Mouse (Mus musculus) neural tube, embryonic 10.5 days (tissue): ENCODE data around the gene Rnf183.

Experiments
- DNase-seq: peaks from one replicate; pipeline ENCODE4 v3.0.0-alpha.2; 2017; ENCODE audit warnings: low spot score; ENCODE audit errors: extremely low spot score

The Rnf183 gene

GRCm38 (mm10) chr4:62383752-62384151, 51.3 kb downstream of the Rnf183 start:
- no peak for DNase-seq

GRCm38 (mm10) chr4:62383207-62383606, 51.8 kb downstream of the Rnf183 start:
- no peak for DNase-seq

- no peak for DNase-seq
Observed at GRCm38 (mm10) chr4:62379724-62380381, 55.2 kb downstream of the Rnf183 start.
